Mouse (Mus musculus) kidney, postnatal 10 days (tissue): ENCODE data around the gene Brpf1.

Experiments used
- DNase-seq: peaks from one replicate; pipeline ENCODE4 v3.0.0; 2021; ENCODE audit warnings: mixed read lengths

Brpf1 gene

GRCm38 (mm10) chr6:113306986-113307349 lies at the start of gene Brpf1:
Gene Brpf1 (plus strand): TSS chr6:113307137.
- no peak for DNase-seq

DNA sequence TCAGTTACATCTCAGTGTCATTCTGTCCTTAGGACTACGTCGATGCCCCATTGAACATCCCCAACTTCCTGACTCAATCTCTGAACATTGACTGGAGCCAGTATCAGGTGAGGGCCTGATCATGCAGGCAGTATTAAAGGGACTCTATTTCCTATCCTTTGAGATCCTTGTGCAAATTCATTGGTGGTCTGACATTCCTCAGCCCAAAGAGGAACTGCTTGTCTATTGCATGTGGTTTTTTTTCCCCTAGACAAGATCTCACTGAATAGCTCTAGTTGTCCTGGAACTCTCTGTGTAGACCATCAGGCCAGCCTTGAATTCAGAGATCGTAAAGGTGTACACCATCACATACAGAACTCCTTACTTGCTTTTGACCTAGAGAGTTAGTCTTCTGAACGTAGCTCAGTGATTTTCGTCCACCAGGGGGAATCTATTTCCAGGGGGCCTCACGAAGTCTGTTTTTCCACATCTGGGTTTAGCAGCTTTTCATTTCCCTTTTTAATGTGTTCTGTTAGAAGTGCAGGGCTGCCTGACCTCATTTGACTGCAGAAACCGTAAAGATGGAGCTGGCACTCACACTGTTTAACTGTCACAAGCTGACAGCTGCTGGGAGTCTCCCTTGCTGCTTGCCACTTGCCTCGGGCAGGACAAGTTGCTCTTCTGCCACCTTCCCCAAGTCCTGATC lies 45.6 kb upstream of the Brpf1 start:
- DNase-seq = no peak

DNA sequence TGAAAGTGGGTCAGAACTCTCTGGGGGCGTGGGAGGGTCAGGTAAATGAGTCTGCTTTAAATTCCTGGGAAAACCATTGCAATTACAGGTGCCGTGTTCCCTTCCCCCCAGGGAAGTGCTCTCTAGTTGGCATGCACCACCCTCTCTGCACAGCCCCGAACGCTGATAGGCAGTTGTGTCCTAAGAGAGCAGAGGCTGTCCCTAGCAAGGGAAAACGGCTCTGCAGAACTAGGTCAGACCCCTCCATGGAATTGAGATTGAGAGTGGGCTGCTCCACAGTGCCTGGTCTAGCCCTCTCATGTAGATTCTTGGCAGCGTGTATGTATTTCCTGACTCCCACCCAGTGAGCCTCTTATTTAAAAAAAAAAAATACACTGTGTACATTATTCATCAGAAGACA lies 43.4 kb upstream of the Brpf1 start:
- no peak for DNase-seq

GRCm38 (mm10) chr6:113264429-113264828 lies 42.5 kb upstream of the Brpf1 start:
- no peak for DNase-seq

GRCm38 (mm10) chr6:113266996-113267655 lies 39.8 kb upstream of the Brpf1 start:
- DNase-seq = no peak

DNA sequence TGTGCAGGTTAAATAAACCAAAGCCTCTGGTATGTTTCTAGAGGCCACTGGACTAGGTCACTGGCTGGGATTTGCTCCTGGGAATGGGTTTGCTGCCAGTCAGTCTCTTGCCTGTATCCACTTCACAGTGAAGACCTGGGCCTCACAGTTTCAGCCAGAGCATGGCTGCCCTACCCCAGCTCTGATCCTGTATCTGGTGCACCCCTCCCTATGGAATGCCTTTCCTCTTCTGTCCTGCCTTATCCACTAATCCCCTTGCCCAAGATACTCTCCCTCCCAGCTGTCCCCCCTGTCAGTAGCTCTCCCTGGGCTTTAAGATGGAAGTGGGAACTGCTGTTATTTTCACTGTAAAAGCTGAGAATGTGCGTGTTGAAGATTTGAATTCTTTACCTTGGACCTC lies 38.9 kb upstream of the Brpf1 start:
- no peak for DNase-seq

GRCm38 (mm10) chr6:113272365-113272764 lies 34.6 kb upstream of the Brpf1 start:
- no peak for DNase-seq

GRCm38 (mm10) chr6:113276846-113277245 lies 30.1 kb upstream of the Brpf1 start:
- DNase-seq = no peak

DNA sequence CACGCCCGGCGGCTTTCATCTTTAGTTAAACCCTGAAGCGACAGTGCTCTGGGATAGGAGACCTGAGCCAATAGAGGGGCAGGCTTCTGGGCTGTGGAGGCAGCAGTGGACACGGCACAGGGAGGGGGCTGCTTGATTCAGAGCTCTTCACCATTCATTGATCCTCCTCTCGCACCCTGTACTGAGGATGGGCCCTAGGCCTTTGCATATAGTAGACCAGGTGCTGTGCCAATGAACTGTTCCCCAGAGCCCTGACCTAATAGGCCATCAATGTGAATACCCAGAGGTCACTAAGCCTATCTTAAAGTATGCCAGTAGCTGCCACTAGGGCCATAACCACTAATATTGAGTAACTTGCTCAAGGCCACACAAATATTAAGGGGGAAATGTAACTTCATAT lies 25.3 kb upstream of the Brpf1 start:
- DNase-seq = no peak

DNA sequence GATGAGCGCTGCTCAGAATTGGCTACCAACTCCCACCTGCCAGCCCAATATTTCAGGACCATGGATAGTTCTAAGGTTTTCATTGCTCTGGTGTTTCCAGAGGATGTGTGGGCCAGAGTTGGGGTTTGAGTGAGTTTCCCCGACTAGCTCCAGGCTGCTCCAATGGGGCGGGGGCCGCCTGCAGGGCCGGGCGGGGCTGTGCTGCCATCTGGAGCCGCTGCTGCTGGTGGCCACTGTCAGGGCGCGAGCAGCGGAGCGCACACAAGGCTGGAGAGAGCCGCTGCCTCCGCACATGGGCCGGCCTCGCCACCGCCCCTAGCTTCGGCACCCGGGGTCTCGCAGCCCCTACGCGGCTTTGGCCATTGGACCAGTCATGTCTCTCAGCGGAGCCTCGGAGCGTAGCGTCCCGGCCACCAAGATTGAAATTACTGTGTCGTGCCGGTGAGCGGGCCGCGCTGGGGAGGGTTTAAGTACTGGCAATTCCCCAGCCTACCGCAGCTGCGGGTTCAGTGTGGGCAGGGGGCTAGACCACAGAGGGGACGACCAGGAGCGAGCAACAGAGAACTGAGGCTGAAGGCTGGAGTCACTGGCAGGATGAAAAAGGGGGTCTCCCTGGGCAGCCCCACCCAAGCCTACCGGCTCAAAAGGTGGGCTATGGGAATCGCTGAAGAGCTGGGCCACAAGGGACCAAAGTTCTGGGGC lies 24.7 kb upstream of the Brpf1 start, which contains the start of gene Cpne9:
Cpne9 (plus strand) TSS at position 207 of the 702 bp plus-strand sequence.
- peak; percentile 34 for DNase-seq

GRCm38 (mm10) chr6:113282969-113283368 lies 24.0 kb upstream of the Brpf1 start:
- DNase-seq = no peak

- no peak for DNase-seq
Observed at GRCm38 (mm10) chr6:113283500-113283899, 23.4 kb upstream of the Brpf1 start.

DNA sequence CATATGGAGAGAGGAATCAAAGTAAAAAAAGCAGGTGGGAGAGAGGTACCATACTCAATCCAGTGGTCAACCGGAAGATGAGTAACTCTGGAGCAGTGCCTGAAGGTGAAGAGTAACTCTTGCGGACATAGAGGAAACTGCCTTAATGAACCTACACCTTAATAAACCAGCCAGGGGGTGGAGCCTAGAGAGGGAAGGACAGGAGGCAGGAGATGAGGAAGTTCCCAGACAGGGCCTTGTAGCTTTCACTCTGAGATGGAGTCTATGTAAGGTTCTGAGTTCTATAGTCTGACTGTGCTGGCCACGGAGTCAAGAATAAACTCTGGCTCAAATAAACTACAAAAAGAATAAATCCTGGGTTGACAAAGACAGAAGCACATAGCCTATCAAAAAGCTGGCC lies 22.0 kb upstream of the Brpf1 start:
- DNase-seq = no peak

DNA sequence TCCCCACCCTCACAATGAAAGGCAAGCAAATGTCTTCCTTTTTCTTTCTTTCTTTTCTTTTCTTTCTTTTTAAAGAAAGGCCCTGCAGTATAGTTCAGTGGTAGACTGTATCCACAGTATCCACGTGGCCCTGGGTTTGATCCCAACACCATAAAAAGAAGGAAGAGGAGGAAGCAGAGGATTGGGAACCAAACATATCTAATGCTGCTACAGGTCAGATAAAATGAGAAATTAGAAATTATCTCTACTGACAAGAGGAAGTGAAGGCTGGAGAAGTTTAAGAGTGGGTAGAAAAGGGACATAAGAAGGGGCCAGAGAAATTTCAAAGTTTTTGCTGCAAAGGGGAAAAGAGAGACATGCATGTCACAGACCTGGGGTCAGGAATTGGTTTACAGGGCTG lies 20.6 kb upstream of the Brpf1 start:
- no peak for DNase-seq

GRCm38 (mm10) chr6:113287236-113287635 lies 19.7 kb upstream of the Brpf1 start:
- DNase-seq = no peak

DNA sequence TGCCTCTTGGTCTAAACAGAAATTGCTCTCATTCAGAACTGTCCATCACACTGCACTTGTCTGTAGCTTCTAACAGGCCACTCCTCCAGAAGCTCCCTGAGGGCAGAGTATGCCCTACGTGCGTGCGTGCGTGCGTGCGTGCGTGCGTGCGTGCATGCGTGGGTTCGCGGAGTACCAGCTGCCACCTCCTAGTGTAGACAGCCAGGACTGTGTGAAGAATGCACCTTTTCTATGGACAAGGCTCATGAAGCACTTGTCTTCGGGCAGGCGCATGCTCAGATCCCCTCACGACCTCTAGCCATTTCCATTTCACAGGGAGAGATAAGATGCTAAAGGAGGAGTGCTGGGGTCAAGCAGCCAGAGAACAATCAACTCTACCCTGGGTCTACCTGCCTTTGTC lies 17.6 kb upstream of the Brpf1 start:
- DNase-seq = no peak

DNA sequence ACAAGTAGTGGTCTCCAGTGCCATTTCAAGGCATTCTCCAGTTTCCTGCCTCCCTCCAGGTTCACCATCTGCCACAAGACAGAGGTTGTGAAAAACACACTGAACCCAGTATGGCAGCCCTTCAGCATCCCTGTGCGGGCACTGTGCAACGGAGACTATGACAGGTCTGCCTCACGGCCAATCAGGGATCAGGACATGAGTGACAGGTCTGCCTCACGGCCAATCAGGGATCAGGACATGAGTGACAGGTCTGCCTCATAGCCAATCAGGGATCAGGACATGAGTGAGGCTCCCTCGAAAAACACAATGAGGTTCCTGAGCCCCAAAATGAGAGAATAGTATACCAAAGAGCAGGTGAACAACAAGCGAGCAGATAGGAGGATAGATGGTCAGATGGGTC lies 16.6 kb upstream of the Brpf1 start:
- no peak for DNase-seq

DNA sequence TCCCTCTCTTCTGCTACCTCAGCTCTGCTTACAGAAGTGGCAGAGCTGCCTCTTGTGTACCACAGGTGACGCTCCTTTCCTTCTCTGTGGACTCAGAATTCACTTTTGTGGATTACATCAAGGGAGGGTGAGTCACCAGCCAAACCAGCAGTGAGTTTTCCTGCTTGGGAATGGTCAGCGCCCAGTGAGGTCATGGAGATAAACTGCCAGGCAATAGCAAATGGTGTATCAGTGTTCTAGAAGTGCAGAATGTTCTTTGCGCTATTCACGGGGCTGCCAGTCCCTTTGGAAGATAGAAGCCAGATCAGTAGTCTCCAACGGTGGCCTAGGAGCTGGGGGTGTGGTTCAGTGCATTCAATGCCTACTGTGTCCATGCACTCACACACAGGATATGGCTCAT lies 14.0 kb upstream of the Brpf1 start:
- no peak for DNase-seq

DNA sequence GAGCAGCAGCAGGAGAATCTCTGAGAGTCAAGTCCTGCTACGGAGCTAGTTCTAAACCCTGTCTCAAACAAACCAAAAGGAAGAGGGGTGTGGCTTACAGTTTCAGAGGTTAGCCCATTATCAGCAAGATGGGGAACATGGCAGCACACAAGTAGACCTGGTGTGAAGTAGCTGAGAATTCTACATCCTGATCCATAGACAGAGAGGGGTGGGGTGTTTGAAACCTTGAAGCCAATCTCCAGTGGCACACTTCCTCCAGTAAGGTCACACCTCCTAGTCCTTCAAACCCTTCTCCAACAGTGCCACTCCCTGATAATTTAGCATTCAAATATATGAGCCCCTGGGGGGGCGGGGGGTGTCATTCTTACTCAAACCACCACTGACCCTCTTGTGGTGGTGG lies 10.9 kb upstream of the Brpf1 start:
- no peak for DNase-seq

DNA sequence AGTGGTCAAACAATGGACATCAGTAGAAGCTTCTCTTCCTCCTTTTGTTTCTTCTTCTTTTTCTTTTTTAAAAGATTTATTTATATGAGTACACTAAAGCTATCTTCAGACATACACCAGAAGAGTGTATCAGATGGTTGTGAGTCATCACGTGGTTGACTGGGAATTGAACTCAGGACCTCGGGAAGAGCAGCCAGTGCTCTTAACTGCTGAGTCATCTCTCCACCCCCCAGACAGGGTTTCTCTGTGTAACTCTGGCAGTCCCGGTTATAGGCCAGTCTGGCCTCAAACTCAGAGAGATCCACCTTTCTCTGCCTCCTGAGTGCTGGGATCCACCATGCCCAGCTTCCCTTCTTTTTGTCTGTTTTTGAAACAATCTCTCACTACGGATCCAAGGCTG lies 10.3 kb upstream of the Brpf1 start:
- no peak for DNase-seq

- no peak for DNase-seq
Observed at GRCm38 (mm10) chr6:113301350-113301749, 5.6 kb upstream of the Brpf1 start.

GRCm38 (mm10) chr6:113302258-113302657 lies 4.7 kb upstream of the Brpf1 start:
- no peak for DNase-seq

GRCm38 (mm10) chr6:113306322-113306985 lies 483 bp upstream of the Brpf1 start:
- peak; percentile 100 for DNase-seq
